Mouse (Mus musculus): ENCODE measurements around the gene Ehbp1.

The Ehbp1 gene

GRCm38 (mm10) chr11:22000316-22001076 lies 341.6 kb downstream of the Ehbp1 start:
- no peak for DNase-seq (ENCODE audit: low spot score)

GRCm38 (mm10) chr11:21999396-22000315 lies 342.4 kb downstream of the Ehbp1 start:
- no peak for DNase-seq (ENCODE audit: low spot score)

GRCm38 (mm10) chr11:21998141-21999047 lies 343.7 kb downstream of the Ehbp1 start:
- DNase-seq (ENCODE audit: low spot score), result no peak

GRCm38 (mm10) chr11:21997561-21998140 lies 344.4 kb downstream of the Ehbp1 start:
- DNase-seq (ENCODE audit: low spot score), result no peak

GRCm38 (mm10) chr11:21996661-21997560 lies 345.2 kb downstream of the Ehbp1 start:
- DNase-seq (ENCODE audit: low spot score), result no peak

GRCm38 (mm10) chr11:21996325-21996647 lies 345.8 kb downstream of the Ehbp1 start:
- no peak for DNase-seq (ENCODE audit: low spot score)

GRCm38 (mm10) chr11:21995534-21996324 lies 346.4 kb downstream of the Ehbp1 start:
- no peak for DNase-seq (ENCODE audit: low spot score)

- DNase-seq (ENCODE audit: low spot score), result no peak
Observed at GRCm38 (mm10) chr11:21994377-21995370, 347.4 kb downstream of the Ehbp1 start.

GRCm38 (mm10) chr11:21993597-21994376 lies 348.3 kb downstream of the Ehbp1 start:
- DNase-seq (ENCODE audit: low spot score), result no peak

- no peak for DNase-seq (ENCODE audit: low spot score)
Observed at GRCm38 (mm10) chr11:21992761-21993596, 349.1 kb downstream of the Ehbp1 start.

GRCm38 (mm10) chr11:21988398-21988946 lies 353.6 kb downstream of the Ehbp1 start:
- DNase-seq (ENCODE audit: low spot score), result no peak

GRCm38 (mm10) chr11:21985118-21985517 lies 357.0 kb downstream of the Ehbp1 start:
- no peak for DNase-seq (ENCODE audit: low spot score)

GRCm38 (mm10) chr11:21974005-21974531 lies 368.0 kb downstream of the Ehbp1 start:
- DNase-seq (ENCODE audit: low spot score), result no peak

- DNase-seq (ENCODE audit: low spot score), result no peak
Observed at GRCm38 (mm10) chr11:21973597-21973996, 368.5 kb downstream of the Ehbp1 start.

GRCm38 (mm10) chr11:21968922-21969321 lies 373.2 kb downstream of the Ehbp1 start:
- DNase-seq (ENCODE audit: low spot score), result no peak
